Mouse (Mus musculus) embryo, embryonic 11.5 days (tissue): ENCODE data around the gene Gm7942.
"Not testable (repeated sequence)": the region's sequence is repeated elsewhere in the genome, so short reads cannot be mapped to it uniquely, and the experiment has no call there.

ENCODE experiments used
- DNase-seq: peaks from one replicate; pipeline ENCODE4 v3.0.0-alpha.2; 2012; ENCODE audit warnings: low read depth, low spot score

Gene Gm7942

GRCm38 (mm10) chr5:95106638-95107037 lies at the start of gene Gm7942:
Gm7942 (plus strand) TSS chr5:95106938.
- not testable (repeated sequence) for DNase-seq
